Mouse (Mus musculus) lung, embryonic 14.5 days (tissue): ENCODE results near the gene P4hb. TPM values are rescaled to one million over a fixed set of nuclear protein-coding genes. Genes with fewer than 3 reads are reported as not detected.

ENCODE experiments used
- ATAC-seq: fragments of 200-750 bp; cut with Nextera tagmentation; 2 replicates; pipeline ENCODE4 v1.8.0; 2017; ENCODE audit warnings: mild to moderate bottlenecking, moderate TSS enrichment, moderate library complexity; ENCODE audit not compliant: insufficient read depth
- DNase-seq: peaks from one replicate; pipeline ENCODE4 v3.0.0-alpha.2; 2015
- H3K27ac ChIP-seq: fragments of 300-500 bp; sonication (generic); 2 replicates; pipeline ENCODE4 v1.5.1; 2014; ENCODE audit warnings: low read depth, mild to moderate bottlenecking, moderate library complexity
- H3K27me3 ChIP-seq: fragments of 300-500 bp; sonication (generic); 2 replicates; pipeline ENCODE4 v1.6.1; 2014; ENCODE audit warnings: low read length, control low read depth; ENCODE audit not compliant: insufficient read depth
- H3K36me3 ChIP-seq: fragments of 300-500 bp; sonication (generic); 2 replicates; pipeline ENCODE4 v1.6.1; 2014; ENCODE audit warnings: control low read depth; ENCODE audit not compliant: insufficient read depth
- H3K4me1 ChIP-seq: fragments of 300-500 bp; sonication (generic); 2 replicates; pipeline ENCODE4 v1.6.1; 2014; ENCODE audit warnings: antibody characterized with exemption, control low read depth; ENCODE audit not compliant: insufficient read depth
- H3K4me2 ChIP-seq: fragments of 300-500 bp; sonication (generic); 2 replicates; pipeline ENCODE4 v1.6.1; 2014; ENCODE audit warnings: mild to moderate bottlenecking
- H3K4me3 ChIP-seq: fragments of 300-500 bp; sonication (generic); 2 replicates; pipeline ENCODE4 v1.5.1; 2014; ENCODE audit warnings: low read depth, low read length
- H3K9ac ChIP-seq: fragments of 300-500 bp; sonication (generic); 2 replicates; pipeline ENCODE4 v1.6.1; 2014
- H3K9me3 ChIP-seq: fragments of 300-500 bp; sonication (generic); 2 replicates; pipeline ENCODE4 v1.6.1; 2016; ENCODE audit warnings: low read depth, low read length, control low read depth
- CTCF ChIP-seq: IDR thresholded peaks from 2 replicates; pipeline ENCODE4 v1.5.1; 2016; ENCODE audit warnings: antibody characterized with exemption, low read depth
- WGBS: fragments of 180-500 bp; shearing (Covaris S2); extraction: QIAGEN DNeasy Blood & Tissue Kit; methylation state at CpG from one replicate; pipeline ENCODE4 v1.1.7; 2014; 5-methylcytosine and 5-hydroxymethylcytosine counted together
- polyA plus RNA-seq: library from polyadenylated mRNA; unstranded; fragments of >200 nt; fragmentation: Nextera tagmentation; extraction: Ambion mirVana; gene quantifications from 2 replicates; pipeline ENCODE4 v1.2.1, GENCODE M21; 2014

The P4hb gene
- polyA plus RNA-seq, 1 experiment from 2014 or later: 872 TPM

- Histone ChIP-seq H3K36me3 (peaks cover 37% of the 10 kb centered on the region), H3K27ac (no peak overlapping the region)
Observed at GRCm38 (mm10) chr11:120577211-120578023, 4.4 kb upstream of the P4hb start.

GRCm38 (mm10) chr11:120576365-120576981 lies 3.4 kb upstream of the P4hb start:
- no peak for TF ChIP-seq CTCF
- 77% methylated on average over 3 of the region's 3 CpGs for WGBS
- peaks cover 37% of the 10 kb centered on the region for H3K36me3 ChIP-seq
- no peak overlapping the region for H3K4me3 ChIP-seq
- H3K4me2 ChIP-seq: no peak overlapping the region
- ATAC-seq (no peak), DNase-seq (no peak)
- no peaks in the 10 kb centered on the region for H3K27me3 ChIP-seq
- no peak overlapping the region for H3K9ac ChIP-seq
- peaks cover 8% of the 10 kb centered on the region; the same call in 1 of the 2 replicates for H3K4me1 ChIP-seq
- no peak overlapping the region for H3K27ac ChIP-seq
- no peaks in the 10 kb centered on the region for H3K9me3 ChIP-seq

More at GRCm38 (mm10) chr11:120577211-120578023, 4.4 kb upstream of the P4hb start:
- H3K4me2 ChIP-seq: no peak overlapping the region
- WGBS: 80% methylated on average over 7 of the region's 7 CpGs
- ATAC-seq (no peak), DNase-seq (peak; percentile 49)
- no peaks in the 10 kb centered on the region for H3K9me3 ChIP-seq
- TF ChIP-seq CTCF: peak; percentile 56
- no peaks in the 10 kb centered on the region for H3K27me3 ChIP-seq
- H3K9ac ChIP-seq: no peak overlapping the region
- H3K4me3 ChIP-seq: peak overlapping the region; percentile 4; the same call in 1 of the 2 replicates
- peaks cover 13% of the 10 kb centered on the region for H3K4me1 ChIP-seq

- Histone ChIP-seq H3K36me3 (peaks cover 43% of the 10 kb centered on the region), H3K4me1 (peaks cover 13% of the 10 kb centered on the region; the same call in 1 of the 2 replicates), H3K9me3 (no peaks in the 10 kb centered on the region), H3K27me3 (no peaks in the 10 kb centered on the region), H3K4me2 (no peak overlapping the region), H3K4me3 (no peak overlapping the region), H3K27ac (no peak overlapping the region), H3K9ac (no peak overlapping the region)
- TF ChIP-seq CTCF: no peak
- DNase-seq (no peak), ATAC-seq (no peak)
Observed at GRCm38 (mm10) chr11:120575940-120576339, 2.9 kb upstream of the P4hb start.

- H3K27ac ChIP-seq: no peak overlapping the region
- H3K4me2 ChIP-seq: peak overlapping the region; percentile 90; the same call in 1 of the 2 replicates
Observed at GRCm38 (mm10) chr11:120575046-120575445, 2.0 kb upstream of the P4hb start.

GRCm38 (mm10) chr11:120574278-120574600 lies 1.2 kb upstream of the P4hb start:
- Histone ChIP-seq H3K4me2 (peak overlapping the region; percentile 90), H3K4me1 (0 out of 2 replicates have a peak, but pooled peaks cover 11% of the 10 kb centered on the region), H3K4me3 (peak overlapping the region; percentile 97), H3K9me3 (no peaks in the 10 kb centered on the region), H3K27me3 (no peaks in the 10 kb centered on the region), H3K36me3 (peaks cover 46% of the 10 kb centered on the region), H3K27ac (peak overlapping the region; percentile 96; the same call in 1 of the 2 replicates), H3K9ac (peak overlapping the region; percentile 95)
- TF ChIP-seq CTCF: no peak
- DNase-seq (no peak), ATAC-seq (no peak)
- WGBS: 31% methylated on average over 5 of the region's 5 CpGs

More at GRCm38 (mm10) chr11:120575046-120575445, 2.0 kb upstream of the P4hb start:
- H3K36me3 ChIP-seq: peaks cover 49% of the 10 kb centered on the region
- TF ChIP-seq CTCF: no peak
- peaks cover 13% of the 10 kb centered on the region; the same call in 1 of the 2 replicates for H3K4me1 ChIP-seq
- DNase-seq (no peak), ATAC-seq (no peak)
- no peaks in the 10 kb centered on the region for H3K9me3 ChIP-seq
- no peak overlapping the region for H3K9ac ChIP-seq
- 88% methylated on average over 2 of the region's 2 CpGs for WGBS
- no peak overlapping the region for H3K4me3 ChIP-seq
- no peaks in the 10 kb centered on the region for H3K27me3 ChIP-seq

GRCm38 (mm10) chr11:120573585-120574277 lies 678 bp upstream of the P4hb start:
- Histone ChIP-seq H3K9me3 (no peaks in the 10 kb centered on the region), H3K4me2 (peak overlapping the region; percentile 90), H3K36me3 (peaks cover 46% of the 10 kb centered on the region), H3K27me3 (no peaks in the 10 kb centered on the region), H3K9ac (peak overlapping the region; percentile 95), H3K27ac (peak overlapping the region; percentile 96), H3K4me3 (peak overlapping the region; percentile 97), H3K4me1 (0 out of 2 replicates have a peak, but pooled peaks cover 11% of the 10 kb centered on the region)
- no peak for ATAC-seq
- TF ChIP-seq CTCF: no peak
- no peak for DNase-seq
- WGBS: under 1% methylated on average over 23 of the region's 23 CpGs
